Comparison of ENCODE assay signal across 14 mouse cellular contexts in genomic region chr6:99269921-99270320, GRCm38 (mm10).
DNase-seq lines count a peak whose midpoint lies in the region; ATAC-seq and TF ChIP-seq lines count a peak whose summit lies in the region.
"Had no signal": no experiment of that assay in that cellular context is flagged by ENCODE, and none has a peak within 500 bp of the region (broad histone marks: within the 10 kb centered on the region; RNA-seq: fewer than 3 reads in every experiment).

No protein-coding gene starts in this region.

- DNase-seq in forebrain, embryonic 14.5 days (ENCODE audit: low spot score) = no peak
- DNase-seq in forebrain, postnatal 0 days = no peak
- peak; percentile 8 to 25 for DNase-seq in right cerebral cortex, postnatal 36 days (ENCODE audit: low spot score in 2 of 2)
- no peak for DNase-seq in right cerebral cortex, postnatal 4 days
- DNase-seq in limb, embryonic 14.5 days (ENCODE audit: low spot score) = peak; percentile 49
- peak; percentile 72 for DNase-seq in thymus, postnatal 4 days
- no peak for DNase-seq in cerebellum, postnatal 25 days
- DNase-seq in heart, postnatal 36 days = no peak
- DNase-seq: adrenal gland, postnatal 36 days; cerebellum, adult 2 months; kidney, postnatal 36 days had no signal

- H3K27ac ChIP-seq in forebrain, embryonic 14.5 days (ENCODE audit: low read depth, low read length) = no peak overlapping the region
- no peak overlapping the region for H3K27ac ChIP-seq in forebrain, postnatal 0 days (ENCODE audit: low read depth, low read length)
- no peak overlapping the region for H3K27ac ChIP-seq in limb, embryonic 14.5 days (replicated peaks; ENCODE audit: low read depth, low read length)
- H3K27ac ChIP-seq: hindbrain, postnatal 0 days; limb, embryonic 12.5 days; midbrain, embryonic 15.5 days had no signal

- no peak overlapping the region for H3K4me3 ChIP-seq in forebrain, embryonic 14.5 days (ENCODE audit: low read depth, low read length)
- H3K4me3 ChIP-seq in forebrain, postnatal 0 days (ENCODE audit: low read depth, low read length) = no peak overlapping the region
- H3K4me3 ChIP-seq in limb, embryonic 14.5 days (replicated peaks; ENCODE audit: low read length) = no peak overlapping the region
- H3K4me3 ChIP-seq: limb, embryonic 12.5 days; midbrain, embryonic 15.5 days had no signal

- no peaks in the 10 kb centered on the region for H3K27me3 ChIP-seq in forebrain, embryonic 14.5 days (replicated peaks; ENCODE audit: control insufficient read depth, insufficient read depth, low read length)
- H3K27me3 ChIP-seq in forebrain, postnatal 0 days (ENCODE audit: insufficient read depth, low read length) = no peaks in the 10 kb centered on the region
- H3K27me3 ChIP-seq in limb, embryonic 14.5 days (ENCODE audit: control insufficient read depth, insufficient read depth, low read length) = no peaks in the 10 kb centered on the region
- H3K27me3 ChIP-seq: limb, embryonic 12.5 days; midbrain, embryonic 15.5 days had no signal

- peaks cover 27% of the 10 kb centered on the region for H3K4me1 ChIP-seq in forebrain, embryonic 14.5 days (ENCODE audit: control insufficient read depth, insufficient read depth, low read length)
- H3K4me1 ChIP-seq in forebrain, postnatal 0 days (ENCODE audit: insufficient read depth) = peaks cover 16% of the 10 kb centered on the region; the same call in 1 of the 2 replicates
- peaks cover 66% of the 10 kb centered on the region for H3K4me1 ChIP-seq in limb, embryonic 14.5 days (ENCODE audit: control insufficient read depth, insufficient read depth, low read length)

- H3K4me2 ChIP-seq in forebrain, embryonic 14.5 days (ENCODE audit: low read length) = no peak overlapping the region
- no peak overlapping the region for H3K4me2 ChIP-seq in forebrain, postnatal 0 days (ENCODE audit: low read depth)
- no peak overlapping the region for H3K4me2 ChIP-seq in limb, embryonic 14.5 days (replicated peaks; ENCODE audit: low read depth, low read length, severe bottlenecking)
- H3K4me2 ChIP-seq: limb, embryonic 12.5 days; midbrain, embryonic 15.5 days had no signal

- TF ChIP-seq POLR2A in limb, embryonic 14.5 days (IDR thresholded peaks at IDR 0.05; ENCODE audit: borderline replicate concordance, extremely low read depth, insufficient read depth, insufficient read length) = no peak

- TF ChIP-seq CTCF in forebrain, postnatal 0 days (IDR thresholded peaks at IDR 0.05; ENCODE audit: low read depth) = no peak

- intact Hi-C loops in heart, postnatal 36 days (cut with DNase I) = loop anchor here (5.0 kb wide), 1 partner anchor 117 kb away; no protein-coding TSS in a partner anchor

- no peak overlapping the region for H3K9ac ChIP-seq in forebrain, embryonic 14.5 days (ENCODE audit: low read length)
- H3K9ac ChIP-seq in forebrain, postnatal 0 days = no peak overlapping the region
- no peak overlapping the region for H3K9ac ChIP-seq in limb, embryonic 14.5 days (ENCODE audit: low read depth, low read length, severe bottlenecking)
- H3K9ac ChIP-seq: limb, embryonic 12.5 days; midbrain, embryonic 15.5 days had no signal

- H3K36me3 ChIP-seq in forebrain, embryonic 14.5 days (ENCODE audit: control insufficient read depth, insufficient read depth, low read length) = no peaks in the 10 kb centered on the region
- no peaks in the 10 kb centered on the region for H3K36me3 ChIP-seq in forebrain, postnatal 0 days (ENCODE audit: insufficient read depth)
- no peaks in the 10 kb centered on the region for H3K36me3 ChIP-seq in limb, embryonic 14.5 days (ENCODE audit: control insufficient read depth, insufficient read depth, low read length)
- H3K36me3 ChIP-seq: limb, embryonic 12.5 days; midbrain, embryonic 15.5 days had no signal

- H3K9me3 ChIP-seq in forebrain, embryonic 14.5 days (replicated peaks; ENCODE audit: control insufficient read depth, low read length) = no peaks in the 10 kb centered on the region
- no peaks in the 10 kb centered on the region for H3K9me3 ChIP-seq in forebrain, postnatal 0 days (ENCODE audit: low read length)
- no peaks in the 10 kb centered on the region for H3K9me3 ChIP-seq in limb, embryonic 14.5 days (ENCODE audit: control insufficient read depth, low read length)
- H3K9me3 ChIP-seq: limb, embryonic 12.5 days; midbrain, embryonic 15.5 days had no signal

- WGBS in forebrain, embryonic 14.5 days = 68% methylated on average over 6 of the region's 6 CpGs
- 67% methylated on average over 6 of the region's 6 CpGs for WGBS in forebrain, postnatal 0 days
- 32% methylated on average over 6 of the region's 6 CpGs for WGBS in limb, embryonic 14.5 days

- peak; percentile 32; the same call in 1 of the 2 replicates for ATAC-seq in forebrain, embryonic 14.5 days
- no peak for ATAC-seq in forebrain, postnatal 0 days
- ATAC-seq in limb, embryonic 14.5 days (ENCODE audit: low FRiP score, low read depth) = no peak
- ATAC-seq: hindbrain, postnatal 0 days; midbrain, embryonic 15.5 days had no signal

Comparison
In these comparisons a context has a peak if more than half of its experiments do, and no peak if none do; other contexts are left out.
1. DNase-seq: peak in right cerebral cortex, postnatal 36 days (2 of 2), limb, embryonic 14.5 days (single experiment) and thymus, postnatal 4 days (single experiment); none in forebrain, embryonic 14.5 days (single experiment), forebrain, postnatal 0 days (single experiment), right cerebral cortex, postnatal 4 days (single experiment), cerebellum, postnatal 25 days (0 of 2) and heart, postnatal 36 days (0 of 2).